Mouse (Mus musculus): ENCODE data around the gene Ttc6.

DNA sequence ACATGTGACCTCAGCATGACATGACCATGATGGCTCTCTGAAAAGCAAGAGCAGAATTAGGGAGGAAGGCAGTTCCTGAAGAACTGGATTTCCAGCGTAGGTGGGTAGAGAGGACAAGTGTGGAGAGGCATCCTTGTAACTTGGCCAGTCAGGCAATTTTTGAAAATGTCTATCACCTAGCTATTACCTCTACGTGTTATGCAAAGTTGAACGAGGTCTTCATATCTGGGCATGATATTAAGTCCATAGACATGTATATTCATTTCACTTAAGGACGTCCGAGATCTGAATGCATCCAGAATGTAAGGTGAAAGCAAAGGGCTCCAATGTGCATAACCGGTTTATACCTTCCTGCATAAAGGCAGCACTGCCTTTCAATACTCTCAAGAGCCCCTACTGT lies 22.8 kb upstream of the Ttc6 start:
- TF ChIP-seq POLR2A (IDR thresholded peaks at IDR 0.05; ENCODE audit: extremely low read depth, insufficient read depth, low read length) (no peak), CTCF (IDR thresholded peaks at IDR 0.05; ENCODE audit: low read depth, low read length) (no peak)
